Mouse (Mus musculus) intestine, embryonic 16.5 days (tissue): ENCODE results near the gene Ibsp. TPM values are rescaled to one million over a fixed set of nuclear protein-coding genes. Genes with fewer than 3 reads are reported as not detected.

Source experiments
- ATAC-seq: fragments of 200-750 bp; cut with Nextera tagmentation; 2 replicates; pipeline ENCODE4 v1.8.0; 2017; ENCODE audit warnings: moderate TSS enrichment, moderate library complexity
- H3K27ac ChIP-seq: fragments of 300-500 bp; sonication (generic); 2 replicates; pipeline ENCODE4 v1.5.1; 2014; ENCODE audit warnings: mild to moderate bottlenecking, low read length
- H3K27me3 ChIP-seq: fragments of 300-500 bp; sonication (generic); replicated peaks from 2 replicates; pipeline ENCODE4 v1.6.1; 2014; ENCODE audit warnings: low read length, control low read depth, mixed read lengths; ENCODE audit not compliant: control insufficient read depth, insufficient read depth
- H3K36me3 ChIP-seq: fragments of 300-500 bp; sonication (generic); 2 replicates; pipeline ENCODE4 v1.6.1; 2014; ENCODE audit warnings: low read length, control low read depth; ENCODE audit not compliant: control insufficient read depth, insufficient read depth
- H3K4me1 ChIP-seq: fragments of 300-500 bp; sonication (generic); 2 replicates; pipeline ENCODE4 v1.6.1; 2014; ENCODE audit warnings: low read length, control low read depth, mixed read lengths; ENCODE audit not compliant: control insufficient read depth, insufficient read depth
- H3K4me2 ChIP-seq: fragments of 300-500 bp; sonication (generic); 2 replicates; pipeline ENCODE4 v1.6.1; 2014; ENCODE audit warnings: low read depth, low read length, control low read depth
- H3K4me3 ChIP-seq: fragments of 300-500 bp; sonication (generic); 2 replicates; pipeline ENCODE4 v1.5.1; 2014; ENCODE audit warnings: mild to moderate bottlenecking, low read length
- H3K9ac ChIP-seq: fragments of 300-500 bp; sonication (generic); 2 replicates; pipeline ENCODE4 v1.6.1; 2014; ENCODE audit warnings: low read depth, low read length
- H3K9me3 ChIP-seq: fragments of 300-500 bp; sonication (generic); 2 replicates; pipeline ENCODE4 v1.6.1; 2016; ENCODE audit warnings: low read length, control low read depth; ENCODE audit not compliant: control insufficient read depth
- WGBS: fragments of 180-500 bp; shearing (Covaris S2); extraction: QIAGEN DNeasy Blood & Tissue Kit; methylation state at CpG from one replicate; pipeline ENCODE4 v1.1.7; 2014; 5-methylcytosine and 5-hydroxymethylcytosine counted together
- polyA plus RNA-seq: library from polyadenylated mRNA; unstranded; fragments of >200 nt; fragmentation: Nextera tagmentation; extraction: Ambion mirVana; gene quantifications from 2 replicates; pipeline ENCODE4 v1.2.1, GENCODE M21; 2015

The Ibsp gene
- polyA plus RNA-seq, 1 experiment from 2014 or later = 0.16 TPM

GRCm38 (mm10) chr5:104337491-104337890, 38.5 kb downstream of the Ibsp start:
- no peak overlapping the region for H3K9ac ChIP-seq
- H3K9me3 ChIP-seq = no peaks in the 10 kb centered on the region
- no peaks in the 10 kb centered on the region for H3K36me3 ChIP-seq
- no peak overlapping the region for H3K27ac ChIP-seq
- peaks cover 5% of the 10 kb centered on the region; the same call in 1 of the 2 replicates for H3K27me3 ChIP-seq
- H3K4me2 ChIP-seq = no peak overlapping the region
- no peak overlapping the region for H3K4me3 ChIP-seq
- ATAC-seq = no peak
- WGBS = 87% methylated on average over 4 of the region's 4 CpGs
- H3K4me1 ChIP-seq = no peaks in the 10 kb centered on the region

DNA sequence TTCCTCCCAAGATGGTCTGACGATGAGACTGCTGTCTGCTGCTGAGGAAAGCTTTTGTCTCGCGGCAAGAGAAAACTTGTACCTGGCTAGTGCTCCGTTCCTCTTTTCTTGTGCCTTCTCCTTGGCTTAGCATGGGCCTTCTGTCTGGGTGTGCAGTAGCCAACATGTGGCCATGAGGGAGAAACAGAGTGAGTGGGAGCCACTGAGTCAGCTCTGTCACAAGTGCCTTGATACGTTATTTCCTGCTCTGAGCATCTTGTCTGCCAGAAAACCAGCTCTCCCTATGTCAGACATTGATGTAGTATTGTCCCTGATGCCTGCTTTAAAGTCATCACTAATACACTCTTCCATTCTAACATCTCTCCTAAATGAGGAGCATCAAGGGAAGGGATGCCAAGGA, 40.0 kb downstream of the Ibsp start:
- no peak overlapping the region for H3K27ac ChIP-seq

DNA sequence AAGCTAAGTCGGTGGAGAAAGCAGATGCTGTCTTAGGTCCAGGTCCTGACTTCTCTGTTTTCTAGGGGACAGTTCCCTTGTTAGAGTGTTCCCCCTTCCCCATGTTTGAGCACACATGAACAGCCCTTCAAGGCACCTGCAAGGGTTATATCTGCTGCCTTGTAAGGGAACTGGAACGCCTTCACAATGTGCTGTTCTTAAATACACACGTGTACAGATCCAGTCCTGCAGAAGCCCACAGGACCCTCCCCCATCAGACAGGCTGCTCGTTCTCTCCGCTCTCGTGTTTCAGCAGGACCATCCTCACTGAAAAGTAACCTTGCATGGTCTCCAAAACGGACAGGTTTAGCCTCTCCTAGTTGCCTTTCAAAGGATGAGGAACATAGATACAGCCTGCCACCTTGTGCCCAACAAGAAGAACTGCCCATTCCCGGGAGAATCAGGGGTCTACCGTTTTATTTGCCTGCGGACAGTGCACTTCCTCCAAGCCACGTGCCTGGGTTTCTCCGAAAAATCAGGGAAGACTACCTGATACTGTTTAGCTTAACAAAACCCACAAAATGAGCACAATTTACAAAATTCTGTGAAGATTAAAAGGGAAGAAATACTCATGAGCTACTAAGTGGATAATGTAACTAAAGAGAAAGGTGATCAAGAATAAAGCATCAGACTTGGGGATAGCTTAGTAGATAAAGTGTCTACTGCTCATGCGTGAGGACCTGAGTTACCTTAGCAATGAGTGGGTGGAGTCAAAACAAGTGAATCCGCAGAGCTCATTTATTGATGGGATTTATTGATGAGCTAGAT, 40.9 kb downstream of the Ibsp start:
- Histone ChIP-seq H3K4me2 (no peak overlapping the region), H3K4me3 (no peak overlapping the region), H3K27me3 (peaks cover 5% of the 10 kb centered on the region; the same call in 1 of the 2 replicates), H3K4me1 (no peaks in the 10 kb centered on the region), H3K9me3 (no peaks in the 10 kb centered on the region), H3K27ac (no peak overlapping the region), H3K9ac (no peak overlapping the region), H3K36me3 (no peaks in the 10 kb centered on the region)
- 18% methylated on average over 14 of the region's 14 CpGs for WGBS
- peak; percentile 65; the same call in 1 of the 2 replicates for ATAC-seq

More for the DNA sequence above, 40.0 kb downstream of the Ibsp start:
- no peak overlapping the region for H3K4me2 ChIP-seq
- no peak overlapping the region for H3K9ac ChIP-seq
- no peak overlapping the region for H3K4me3 ChIP-seq
- H3K9me3 ChIP-seq = no peaks in the 10 kb centered on the region
- ATAC-seq = no peak
- WGBS = 83% methylated on average over 5 of the region's 5 CpGs
- H3K36me3 ChIP-seq = no peaks in the 10 kb centered on the region
- peaks cover 5% of the 10 kb centered on the region; the same call in 1 of the 2 replicates for H3K27me3 ChIP-seq
- H3K4me1 ChIP-seq = no peaks in the 10 kb centered on the region

GRCm38 (mm10) chr5:104340513-104340829, 41.5 kb downstream of the Ibsp start:
- WGBS = 82% methylated on average over 4 of the region's 4 CpGs

DNA sequence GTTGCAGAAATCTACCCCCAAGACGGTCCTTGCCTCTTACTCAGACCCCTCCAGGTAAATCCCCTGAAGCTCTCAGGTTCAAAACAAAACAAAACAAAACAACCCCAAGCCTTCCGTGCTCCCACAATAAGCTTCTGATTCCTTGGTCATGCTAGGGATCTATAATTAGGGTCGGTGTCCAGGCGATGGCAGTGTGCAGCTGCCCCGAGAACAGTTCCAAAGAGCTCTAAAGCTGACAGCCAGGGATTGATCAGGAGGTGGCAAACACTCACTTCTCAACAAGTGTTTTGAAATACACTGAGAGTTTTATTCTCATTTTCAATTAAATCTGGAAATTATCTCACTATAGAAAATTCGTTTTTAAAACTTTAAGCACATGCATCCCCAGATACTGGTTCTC, 43.9 kb downstream of the Ibsp start:
- H3K36me3 ChIP-seq = no peaks in the 10 kb centered on the region
- no peak overlapping the region for H3K4me2 ChIP-seq
- ATAC-seq = no peak
- no peak overlapping the region for H3K4me3 ChIP-seq
- H3K27me3 ChIP-seq = peaks cover 3% of the 10 kb centered on the region; the same call in 1 of the 2 replicates
- no peak overlapping the region for H3K9ac ChIP-seq
- WGBS = 43% methylated on average over 6 of the region's 6 CpGs
- no peak overlapping the region for H3K27ac ChIP-seq
- H3K9me3 ChIP-seq = no peaks in the 10 kb centered on the region
- H3K4me1 ChIP-seq = no peaks in the 10 kb centered on the region

More at GRCm38 (mm10) chr5:104340513-104340829, 41.5 kb downstream of the Ibsp start:
- no peak overlapping the region for H3K27ac ChIP-seq
- H3K9me3 ChIP-seq = no peaks in the 10 kb centered on the region
- no peaks in the 10 kb centered on the region for H3K4me1 ChIP-seq
- H3K9ac ChIP-seq = no peak overlapping the region
- H3K36me3 ChIP-seq = no peaks in the 10 kb centered on the region
- no peak for ATAC-seq
- peaks cover 5% of the 10 kb centered on the region; the same call in 1 of the 2 replicates for H3K27me3 ChIP-seq
- H3K4me3 ChIP-seq = no peak overlapping the region
- H3K4me2 ChIP-seq = no peak overlapping the region

DNA sequence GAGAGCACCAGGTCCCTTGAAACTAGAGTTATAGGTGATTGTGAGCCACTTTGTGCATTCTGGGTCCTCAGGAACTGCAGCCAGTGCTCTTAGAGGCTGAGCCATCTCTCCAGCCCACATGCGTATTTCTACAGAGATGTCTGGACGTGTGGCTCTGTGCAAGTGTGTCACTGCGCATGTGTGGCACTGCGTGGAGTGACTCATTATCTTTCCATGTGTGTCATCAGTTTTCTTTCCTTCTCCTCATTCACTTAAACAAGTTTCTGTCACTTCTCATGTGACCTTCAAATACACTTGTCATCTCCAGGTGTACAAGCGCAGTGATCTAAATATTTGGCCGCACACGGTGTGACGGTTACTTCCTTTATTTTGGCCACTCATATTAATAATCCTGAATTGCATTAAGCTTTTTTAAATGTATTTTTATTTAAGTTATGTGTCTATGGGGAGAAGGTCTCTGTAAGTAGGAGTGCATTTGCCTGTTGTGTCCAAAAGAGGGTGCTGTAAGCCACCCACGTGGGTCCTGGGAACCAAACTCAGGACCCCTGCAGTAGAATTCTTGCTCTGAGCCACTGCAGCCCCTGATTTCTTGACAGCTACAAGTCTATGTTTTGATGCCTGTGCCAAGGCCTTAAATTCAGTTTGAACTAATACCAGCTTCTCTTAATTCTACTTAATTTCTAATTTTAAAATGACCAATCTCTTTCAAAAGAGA, 45.7 kb downstream of the Ibsp start:
- H3K9me3 ChIP-seq = no peaks in the 10 kb centered on the region
- 72% methylated on average over 9 of the region's 9 CpGs for WGBS
- H3K9ac ChIP-seq = no peak overlapping the region
- ATAC-seq = no peak
- H3K4me1 ChIP-seq = no peaks in the 10 kb centered on the region
- no peaks in the 10 kb centered on the region for H3K36me3 ChIP-seq
- no peak overlapping the region for H3K27ac ChIP-seq
- H3K27me3 ChIP-seq = no peaks in the 10 kb centered on the region
- H3K4me3 ChIP-seq = no peak overlapping the region
- no peak overlapping the region for H3K4me2 ChIP-seq

DNA sequence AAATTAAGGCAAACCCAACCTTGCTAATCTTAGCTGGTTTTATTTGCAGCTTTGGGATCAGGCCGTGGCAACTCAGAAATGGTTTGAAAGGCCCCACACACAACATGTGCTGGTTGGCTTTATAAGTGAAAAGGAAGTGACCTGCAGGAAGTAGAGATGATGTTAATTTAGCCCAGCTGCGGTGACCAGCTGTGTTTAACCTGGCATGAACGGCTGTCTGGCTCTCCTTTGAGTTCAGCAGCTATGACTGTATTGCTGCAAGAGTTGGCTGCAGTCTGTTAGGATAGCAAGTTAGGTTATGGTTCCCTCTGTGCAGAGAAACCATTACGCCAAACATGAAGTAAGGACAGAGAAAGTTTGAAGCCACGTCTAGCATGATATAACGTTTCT, 46.3 kb downstream of the Ibsp start:
- Histone ChIP-seq H3K9ac (no peak overlapping the region), H3K27ac (no peak overlapping the region), H3K27me3 (no peaks in the 10 kb centered on the region), H3K4me3 (no peak overlapping the region), H3K4me2 (no peak overlapping the region), H3K4me1 (no peaks in the 10 kb centered on the region), H3K36me3 (no peaks in the 10 kb centered on the region), H3K9me3 (no peaks in the 10 kb centered on the region)
- no peak for ATAC-seq
- 78% methylated on average over 6 of the region's 6 CpGs for WGBS

DNA sequence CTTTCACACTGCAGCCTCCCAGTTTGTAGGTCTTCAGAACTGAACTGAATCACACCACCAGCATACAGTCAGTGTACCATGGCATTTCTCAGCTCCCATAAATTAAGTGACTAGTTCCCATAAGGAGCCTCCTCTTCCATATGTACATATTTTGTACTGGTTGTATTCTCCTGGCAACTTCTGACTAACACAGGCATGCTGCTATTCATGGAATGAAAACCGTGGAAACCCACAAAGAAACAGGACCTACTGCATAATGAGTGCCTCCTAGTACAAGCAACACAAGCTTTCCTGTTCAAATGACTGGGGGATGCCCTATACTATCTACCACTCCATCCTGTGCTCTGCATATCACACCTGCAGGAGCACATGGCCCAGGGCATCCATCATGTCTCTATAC, 52.1 kb downstream of the Ibsp start:
- Histone ChIP-seq H3K27ac (no peak overlapping the region), H3K4me3 (no peak overlapping the region), H3K9ac (no peak overlapping the region), H3K9me3 (no peaks in the 10 kb centered on the region), H3K4me2 (no peak overlapping the region), H3K4me1 (no peaks in the 10 kb centered on the region), H3K27me3 (no peaks in the 10 kb centered on the region), H3K36me3 (no peaks in the 10 kb centered on the region)
- WGBS = 68% methylated on average over 1 of the region's 1 CpGs
- no peak for ATAC-seq

GRCm38 (mm10) chr5:104351874-104352273, 52.9 kb downstream of the Ibsp start:
- no peak for ATAC-seq
- Histone ChIP-seq H3K4me2 (no peak overlapping the region), H3K9ac (no peak overlapping the region), H3K4me3 (no peak overlapping the region), H3K27ac (no peak overlapping the region), H3K4me1 (no peaks in the 10 kb centered on the region), H3K9me3 (no peaks in the 10 kb centered on the region), H3K36me3 (no peaks in the 10 kb centered on the region), H3K27me3 (no peaks in the 10 kb centered on the region)
- 60% methylated on average over 5 of the region's 5 CpGs for WGBS
